Mouse (Mus musculus) layer of hippocampus, adult 2 months (tissue): Measurements from ENCODE around the gene Magi2. TPM values are rescaled to one million over a fixed set of nuclear protein-coding genes. Genes with fewer than 3 reads are reported as not detected.

Source experiments
- DNase-seq, 2 experiments: peaks; one replicate each; pipeline ENCODE4 v3.0.0; 2022; ENCODE audit warnings: low spot score in 2 of 2
- H3K27ac ChIP-seq: fragments of 200-600 bp; 2 replicates; pipeline ENCODE4 v1.8.1; 2022
- H3K4me3 ChIP-seq: fragments of 200-600 bp; 2 replicates; pipeline ENCODE4 v1.8.1; 2022; ENCODE audit warnings: mild to moderate bottlenecking
- CTCF ChIP-seq: fragments of 200-600 bp; conservative IDR thresholded peaks from 2 replicates; pipeline ENCODE4 v1.8.1; 2022; ENCODE audit warnings: antibody characterized with exemption, mild to moderate bottlenecking, moderate library complexity
- total RNA-seq, 2 experiments: library from RNA; stranded (reverse); gene quantifications; 2 replicates each; pipeline ENCODE4 v1.2.3; 2021

Gene Magi2
- total RNA-seq, 2 experiments from 2014 or later: 133 to 150 TPM

GRCm38 (mm10) chr5:20653425-20654185, 1426.8 kb downstream of the Magi2 start:
- DNase-seq: peak; percentile 39 to 50
- peak overlapping the region; percentile 84 for H3K27ac ChIP-seq
- peak overlapping the region; percentile 8; the same call in 1 of the 2 replicates for H3K4me3 ChIP-seq
- TF ChIP-seq CTCF: peak; percentile 73

- DNase-seq: no peak
These were observed 1428.1 kb downstream of the Magi2 start for GRCm38 (mm10) chr5:20654766-20655472.

GRCm38 (mm10) chr5:20657056-20657455, 1430.2 kb downstream of the Magi2 start:
- DNase-seq: no peak
- H3K27ac ChIP-seq: no peak overlapping the region
- H3K4me3 ChIP-seq: no peak overlapping the region
- TF ChIP-seq CTCF: no peak

More at GRCm38 (mm10) chr5:20654766-20655472, 1428.1 kb downstream of the Magi2 start:
- TF ChIP-seq CTCF: no peak
- no peak overlapping the region; the same call in 1 of the 2 replicates for H3K27ac ChIP-seq
- no peak overlapping the region for H3K4me3 ChIP-seq

- Histone ChIP-seq H3K27ac (no peak overlapping the region), H3K4me3 (no peak overlapping the region)
- TF ChIP-seq CTCF: no peak
- no peak for DNase-seq
These were observed 1440.8 kb downstream of the Magi2 start for GRCm38 (mm10) chr5:20667601-20668000.

GRCm38 (mm10) chr5:20668736-20669355, 1442.0 kb downstream of the Magi2 start:
- Histone ChIP-seq H3K4me3 (no peak overlapping the region), H3K27ac (no peak overlapping the region)
- DNase-seq: no peak
- TF ChIP-seq CTCF: no peak

GRCm38 (mm10) chr5:20669456-20669855, 1442.6 kb downstream of the Magi2 start:
- DNase-seq: no peak
- Histone ChIP-seq H3K4me3 (no peak overlapping the region), H3K27ac (no peak overlapping the region)
- TF ChIP-seq CTCF: no peak

- Histone ChIP-seq H3K4me3 (no peak overlapping the region), H3K27ac (no peak overlapping the region)
- DNase-seq: peak; percentile 44 to 63
- TF ChIP-seq CTCF: no peak
These were observed 1445.0 kb downstream of the Magi2 start for GRCm38 (mm10) chr5:20671826-20672225.

- H3K4me3 ChIP-seq: no peak overlapping the region
- no peak for DNase-seq
- H3K27ac ChIP-seq: no peak overlapping the region
- TF ChIP-seq CTCF: no peak
These were observed 1447.7 kb downstream of the Magi2 start for GRCm38 (mm10) chr5:20674523-20674922.

GRCm38 (mm10) chr5:20675163-20675665, 1448.4 kb downstream of the Magi2 start:
- Histone ChIP-seq H3K4me3 (no peak overlapping the region), H3K27ac (no peak overlapping the region)
- TF ChIP-seq CTCF: no peak
- DNase-seq: no peak

GRCm38 (mm10) chr5:20676193-20676871, 1449.5 kb downstream of the Magi2 start:
- H3K27ac ChIP-seq: peak overlapping the region; percentile 53; the same call in 1 of the 2 replicates
- no peak for DNase-seq
- no peak overlapping the region for H3K4me3 ChIP-seq

GRCm38 (mm10) chr5:20677246-20677645, 1450.4 kb downstream of the Magi2 start:
- no peak for DNase-seq
- no peak overlapping the region; the same call in 1 of the 2 replicates for H3K27ac ChIP-seq
- no peak for TF ChIP-seq CTCF
- H3K4me3 ChIP-seq: no peak overlapping the region

More at GRCm38 (mm10) chr5:20676193-20676871, 1449.5 kb downstream of the Magi2 start:
- no peak for TF ChIP-seq CTCF

GRCm38 (mm10) chr5:20678573-20678972, 1451.7 kb downstream of the Magi2 start:
- no peak for DNase-seq
- H3K27ac ChIP-seq: no peak overlapping the region
- H3K4me3 ChIP-seq: no peak overlapping the region
- no peak for TF ChIP-seq CTCF
